Mouse (Mus musculus) kidney, adult 2 months (tissue): ENCODE measurements around the gene Ino80b. TPM values are rescaled to one million over a fixed set of nuclear protein-coding genes. Genes with fewer than 3 reads are reported as not detected.

ENCODE experiments used
- DNase-seq: peaks from one replicate; pipeline ENCODE4 v3.0.0; 2021
- H3K27ac ChIP-seq: fragments of 200-500 bp; 2 replicates; pipeline ENCODE4 v1.5.1; 2012; ENCODE audit warnings: low read depth, low read length, control low read depth, inconsistent platforms; ENCODE audit not compliant: insufficient read depth
- H3K27me3 ChIP-seq: fragments of 200-500 bp; replicated peaks from 2 replicates; pipeline ENCODE4 v1.6.1; 2012; ENCODE audit warnings: mild to moderate bottlenecking, moderate library complexity, low read length, inconsistent platforms; ENCODE audit not compliant: control insufficient read depth, insufficient read depth
- H3K36me3 ChIP-seq: fragments of 200-500 bp; 2 replicates; pipeline ENCODE4 v1.6.1; 2012; ENCODE audit warnings: mild to moderate bottlenecking, moderate library complexity, low read length, inconsistent platforms; ENCODE audit not compliant: control insufficient read depth, insufficient read depth
- H3K4me1 ChIP-seq: fragments of 200-500 bp; 2 replicates; pipeline ENCODE4 v1.6.1; 2011; ENCODE audit warnings: low read length; ENCODE audit not compliant: control insufficient read depth, insufficient read depth
- H3K4me3 ChIP-seq: fragments of 200-500 bp; 2 replicates; pipeline ENCODE4 v1.5.1; 2011; ENCODE audit warnings: mild to moderate bottlenecking, low read depth, low read length, control low read depth; ENCODE audit not compliant: insufficient read depth
- CTCF ChIP-seq: fragments of 200-500 bp; conservative IDR thresholded peaks from 2 replicates; pipeline ENCODE4 v1.5.1; 2011; ENCODE audit warnings: low read depth, mild to moderate bottlenecking, control low read depth, low read length, moderate library complexity, mixed read lengths; ENCODE audit not compliant: insufficient read depth, insufficient read length
- POLR2A ChIP-seq: fragments of 200-500 bp; IDR thresholded peaks from one replicate; pipeline ENCODE4 v1.6.1; 2011; ENCODE audit warnings: low read depth, low read length, control low read depth
- WGBS: fragments of 180-500 bp; shearing (Covaris S2); methylation state at CpG from one replicate; pipeline ENCODE4 v1.1.7; 2018; 5-methylcytosine and 5-hydroxymethylcytosine counted together
- polyA plus RNA-seq: library from polyadenylated mRNA; depleted of rRNA; stranded (reverse); fragments of >200 nt; gene quantifications from 2 replicates; pipeline ENCODE4 v1.2.3, GENCODE M21; 2012

Gene Ino80b
- polyA plus RNA-seq, 1 experiment: 19.0 TPM

DNA sequence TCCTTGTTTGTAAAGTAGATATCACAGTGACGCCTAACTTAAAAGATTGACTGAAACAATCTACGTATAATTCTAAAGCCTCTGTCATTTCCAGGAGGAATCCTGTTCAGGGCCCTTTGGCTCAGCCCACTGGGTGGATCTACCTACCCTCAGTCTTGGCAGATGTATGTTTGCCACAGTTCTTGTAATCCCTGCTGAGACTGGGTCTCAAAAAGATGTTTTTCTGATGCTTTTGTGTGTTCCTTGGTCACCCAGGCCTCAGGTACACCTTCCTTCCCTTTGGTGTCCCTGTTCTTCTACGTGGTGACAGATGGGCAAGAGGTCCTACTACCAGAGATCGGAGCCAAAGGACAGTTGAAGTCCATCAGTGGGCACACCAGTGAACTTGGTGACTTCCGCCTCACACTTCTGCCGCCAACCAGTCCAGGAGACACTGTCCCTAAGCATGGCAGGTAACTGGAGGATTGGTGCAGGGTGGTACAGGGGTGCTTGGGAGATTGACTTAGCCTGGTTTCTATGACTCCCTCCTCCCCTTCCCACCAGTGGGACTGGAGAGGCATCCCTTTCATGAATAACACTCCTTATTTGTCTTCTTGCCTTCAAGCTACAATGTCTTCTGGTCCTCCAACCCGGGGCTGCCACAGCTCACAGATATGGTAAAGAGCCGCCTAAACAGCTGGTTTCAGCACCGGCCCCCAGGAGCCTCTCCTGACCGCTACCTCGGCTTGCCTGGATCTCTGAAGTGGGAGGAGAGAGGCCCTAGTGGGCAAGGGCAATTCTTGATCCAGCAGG, 8.7 kb downstream of the Ino80b start:
- WGBS: 72% methylated on average over 11 of the region's 11 CpGs
- DNase-seq: no peak
- Histone ChIP-seq H3K27ac (no peak overlapping the region), H3K4me1 (peaks cover 13% of the 10 kb centered on the region; the same call in 1 of the 2 replicates), H3K27me3 (no peaks in the 10 kb centered on the region), H3K36me3 (no peaks in the 10 kb centered on the region), H3K4me3 (peak overlapping the region; percentile 97; the same call in 1 of the 2 replicates)
- TF ChIP-seq CTCF (no peak), POLR2A (no peak)

DNA sequence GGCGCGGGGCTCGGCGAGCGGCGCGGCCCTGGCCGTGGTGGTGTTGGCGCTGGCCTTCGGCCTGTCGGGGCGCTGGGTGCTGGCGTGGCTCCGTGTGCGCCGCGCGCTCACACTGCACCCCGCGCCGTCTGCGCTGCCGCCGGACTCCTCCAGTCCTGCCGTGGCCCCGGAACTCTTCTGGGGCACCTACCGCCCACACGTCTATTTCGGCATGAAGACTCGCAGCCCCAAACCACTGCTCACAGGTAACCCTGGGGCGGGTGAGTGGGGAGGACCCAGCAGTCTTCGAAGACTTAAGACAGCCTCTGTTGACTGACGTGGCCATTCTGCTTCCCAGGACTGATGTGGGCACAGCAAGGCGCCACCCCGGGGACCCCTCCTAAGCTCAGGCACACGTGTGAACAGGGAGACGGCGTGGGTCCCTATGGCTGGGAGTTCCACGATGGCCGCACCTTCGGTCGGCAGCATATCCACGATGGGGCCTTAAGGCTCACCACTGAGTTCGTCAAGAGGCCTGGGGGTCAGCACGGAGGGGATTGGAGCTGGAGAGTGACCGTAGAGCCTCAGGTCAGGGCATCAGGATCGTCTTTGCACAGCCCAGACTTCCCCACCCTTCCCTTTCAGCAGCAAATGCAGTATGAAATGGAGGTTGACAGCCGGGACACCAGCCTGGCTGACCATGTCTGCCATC, 9.4 kb downstream of the Ino80b start:
- no peaks in the 10 kb centered on the region for H3K27me3 ChIP-seq
- H3K4me3 ChIP-seq: peak overlapping the region; percentile 97
- H3K27ac ChIP-seq: no peak overlapping the region
- no peaks in the 10 kb centered on the region for H3K36me3 ChIP-seq
- 1% methylated on average over 48 of the region's 48 CpGs for WGBS
- TF ChIP-seq CTCF (no peak), POLR2A (no peak)
- H3K4me1 ChIP-seq: peaks cover 13% of the 10 kb centered on the region; the same call in 1 of the 2 replicates
- no peak for DNase-seq

DNA sequence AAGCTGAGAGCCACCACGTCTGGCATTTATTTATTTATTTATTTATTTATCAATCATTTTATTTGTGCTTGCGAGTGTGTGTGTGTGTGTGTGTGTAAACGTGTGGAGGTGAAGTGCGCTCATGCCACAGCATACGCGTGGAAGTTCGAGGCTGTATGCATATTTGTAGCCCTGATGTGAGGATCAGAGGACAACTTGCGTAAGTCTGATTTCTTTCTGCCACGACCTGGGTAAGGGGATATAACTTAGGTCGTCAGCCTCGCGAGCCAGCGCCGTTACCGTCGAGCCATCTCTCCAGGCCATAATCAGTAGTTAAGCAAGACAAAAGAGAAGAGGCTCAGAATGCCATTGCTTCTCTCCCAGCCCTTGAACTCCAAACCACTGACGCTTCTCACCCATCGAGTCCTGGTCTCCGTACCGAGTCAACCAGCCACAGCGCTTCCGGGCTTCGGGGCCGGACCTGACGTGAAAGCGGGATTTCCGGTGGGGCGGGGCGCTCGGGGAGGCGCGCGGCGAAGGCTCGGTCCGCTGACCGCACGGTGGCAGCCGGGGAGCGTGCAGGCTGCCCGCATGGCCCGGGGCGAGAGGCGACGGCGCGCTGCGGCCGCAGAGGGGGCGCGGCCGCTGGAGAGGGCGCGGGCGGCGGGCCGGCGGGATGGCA, 10.1 kb downstream of the Ino80b start, which contains the start of gene Mogs:
Gene Mogs, plus strand, starts transcription at position 486 of the 661 bp plus-strand sequence.
- WGBS: 1% methylated on average over 58 of the region's 58 CpGs
- DNase-seq: peak; percentile 97
- TF ChIP-seq CTCF (peak; percentile 47), POLR2A (peak; percentile 86)
- H3K27ac ChIP-seq: peak within 1 kb of the TSS; percentile 93
- H3K36me3 ChIP-seq: no peaks in the 10 kb centered on the region
- no peaks in the 10 kb centered on the region for H3K27me3 ChIP-seq
- peaks cover 13% of the 10 kb centered on the region; the same call in 1 of the 2 replicates for H3K4me1 ChIP-seq
- peak within 1 kb of the TSS; percentile 97 for H3K4me3 ChIP-seq

DNA sequence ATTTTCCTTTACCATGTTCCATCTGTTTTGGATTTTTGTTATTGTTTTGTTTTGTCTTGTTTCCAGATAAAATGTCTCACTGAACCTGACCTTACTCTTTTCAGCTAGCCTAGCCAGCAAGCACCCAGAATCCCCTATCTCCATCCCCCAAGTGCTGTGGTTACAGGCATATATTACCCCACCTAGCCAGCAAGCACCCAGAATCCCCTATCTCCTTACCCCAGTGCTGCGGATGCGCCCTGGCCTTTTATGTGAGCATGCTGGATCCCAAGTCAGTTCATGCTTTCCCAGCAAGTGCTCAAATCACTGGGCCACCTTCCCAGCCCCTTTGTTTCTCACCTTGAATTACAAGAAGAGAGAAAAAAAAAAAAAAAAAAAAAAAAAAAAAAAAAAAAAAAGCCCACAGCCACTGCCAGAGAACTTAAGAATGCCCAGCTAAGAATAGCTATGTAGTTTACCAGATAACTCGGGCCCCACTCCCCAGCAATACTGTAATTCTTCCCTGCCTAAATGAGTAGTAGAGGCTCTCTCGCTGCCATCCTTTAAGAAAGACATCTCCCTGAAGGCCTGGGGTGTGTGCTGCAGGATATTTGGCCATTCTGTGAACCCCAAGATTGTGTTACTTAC, 13.6 kb downstream of the Ino80b start:
- 84% methylated on average over 4 of the region's 4 CpGs for WGBS

DNA sequence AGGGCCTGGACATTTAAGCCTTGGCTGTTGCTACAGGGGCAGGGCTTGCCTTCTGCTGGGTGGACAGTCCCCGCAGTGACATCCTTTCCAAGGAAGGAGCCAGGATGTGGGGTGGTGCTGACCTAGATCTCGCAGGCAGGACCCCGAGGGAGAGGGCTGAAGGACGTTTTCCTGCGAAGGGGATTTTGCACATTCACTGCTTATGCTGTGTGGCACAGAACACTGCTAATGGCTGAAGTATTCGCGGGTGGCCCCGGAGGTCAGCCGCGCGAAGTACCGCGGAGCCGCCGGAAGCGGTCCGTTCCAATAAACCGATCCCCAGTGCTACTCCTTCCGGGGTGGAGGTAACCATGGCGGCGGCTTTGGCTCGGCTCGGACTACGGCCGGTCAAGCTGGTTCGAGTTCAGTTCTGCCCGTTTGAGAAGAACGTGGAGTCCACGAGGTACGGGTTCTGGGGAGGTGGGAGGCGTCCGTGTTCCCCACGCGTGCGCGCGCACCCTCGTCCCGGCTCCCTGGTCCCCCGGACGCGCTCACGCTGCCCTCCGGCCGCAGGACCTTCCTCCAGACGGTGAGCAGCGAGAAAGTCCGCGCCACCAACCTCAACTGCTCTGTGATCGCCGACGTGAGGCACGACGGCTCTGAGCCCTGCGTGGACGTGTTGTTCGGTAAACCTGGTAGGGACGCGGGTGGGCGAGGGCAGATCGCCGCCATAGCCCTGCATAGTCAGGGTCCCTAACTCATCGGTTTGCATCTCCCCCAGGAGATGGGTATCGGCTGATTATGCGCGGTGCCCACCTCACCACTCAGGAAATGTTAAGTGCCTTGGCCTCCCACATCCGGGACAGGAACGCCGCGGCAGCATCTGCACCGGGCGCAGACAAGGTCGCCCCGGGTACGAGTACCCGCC, 16.2 kb downstream of the Ino80b start, which contains the start of gene Mrpl53:
Gene Mrpl53, plus strand, starts transcription at position 279 of the 907 bp plus-strand sequence.
- Histone ChIP-seq H3K4me3 (peak within 1 kb of the TSS; percentile 70), H3K36me3 (no peaks in the 10 kb centered on the region), H3K27me3 (no peaks in the 10 kb centered on the region), H3K27ac (peak within 1 kb of the TSS; percentile 78), H3K4me1 (peaks cover 8% of the 10 kb centered on the region; the same call in 1 of the 2 replicates)
- WGBS: under 1% methylated on average over 76 of the region's 76 CpGs
- DNase-seq: peak; percentile 87
- TF ChIP-seq CTCF (no peak), POLR2A (peak; percentile 62)

More for the DNA sequence above, 13.6 kb downstream of the Ino80b start:
- Histone ChIP-seq H3K4me3 (no peak overlapping the region), H3K27ac (no peak overlapping the region), H3K36me3 (no peaks in the 10 kb centered on the region), H3K27me3 (no peaks in the 10 kb centered on the region), H3K4me1 (peaks cover 15% of the 10 kb centered on the region; the same call in 1 of the 2 replicates)
- TF ChIP-seq POLR2A (no peak), CTCF (no peak)
- DNase-seq: no peak
